Mouse (Mus musculus): ENCODE data around the gene Arid1b. TPM values are rescaled to one million over a fixed set of nuclear protein-coding genes. Genes with fewer than 3 reads are reported as not detected.
"Not testable (repeated sequence)": the region's sequence is repeated elsewhere in the genome, so short reads cannot be mapped to it uniquely, and the experiment has no call there.

The Arid1b gene
- polyA plus RNA-seq, 1 experiment: 13.3 TPM

GRCm38 (mm10) chr17:5088822-5089221, 94.7 kb downstream of the Arid1b start:
- Histone ChIP-seq H3K27me3 (replicated peaks) (no peaks in the 10 kb centered on the region), H3K4me3 (replicated peaks) (no peak overlapping the region), H3K4me1 (peaks cover 65% of the 10 kb centered on the region), H3K36me3 (replicated peaks; ENCODE audit: low read length) (peaks cover 35% of the 10 kb centered on the region), H3K9me3 (no peaks in the 10 kb centered on the region)
- no peak for TF ChIP-seq FLI1 (IDR thresholded peaks at IDR 0.05; ENCODE audit: low read length)
- no peak for TF ChIP-seq GATA1 (IDR thresholded peaks at IDR 0.05; ENCODE audit: borderline replicate concordance, low read length)

- peak overlapping the region; percentile 78 for H3K4me3 ChIP-seq (replicated peaks)
- H3K4me1 ChIP-seq: peaks cover 72% of the 10 kb centered on the region
These were observed 95.4 kb downstream of the Arid1b start for GRCm38 (mm10) chr17:5089541-5089940.

DNA sequence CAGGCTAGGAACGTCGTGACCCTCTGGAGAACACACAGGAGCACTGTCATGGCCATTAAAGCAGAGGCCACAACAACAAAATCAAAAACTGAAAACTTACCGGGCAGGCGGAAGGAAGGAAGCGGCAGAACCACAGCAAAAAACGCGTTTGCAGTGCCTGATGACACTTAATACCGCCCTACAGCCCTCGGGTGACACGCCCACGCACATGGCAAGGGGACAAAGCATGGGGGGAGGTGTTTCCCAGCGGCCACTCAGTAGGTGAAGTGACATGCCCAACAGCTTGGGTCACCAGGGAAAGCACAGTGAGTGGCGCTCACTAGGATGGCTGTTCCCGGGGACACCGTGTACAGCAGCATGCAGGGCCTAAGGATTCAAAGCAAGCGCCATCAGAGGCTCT, 97.4 kb downstream of the Arid1b start:
- Histone ChIP-seq H3K27me3 (replicated peaks) (no peaks in the 10 kb centered on the region), H3K9me3 (no peaks in the 10 kb centered on the region), H3K4me1 (peaks cover 80% of the 10 kb centered on the region), H3K4me3 (replicated peaks) (peak overlapping the region; percentile 2), H3K36me3 (replicated peaks; ENCODE audit: low read length) (peaks cover 23% of the 10 kb centered on the region)
- TF ChIP-seq FLI1 (IDR thresholded peaks at IDR 0.05; ENCODE audit: low read length) (no peak), GATA1 (IDR thresholded peaks at IDR 0.05; ENCODE audit: borderline replicate concordance, low read length) (no peak)

More at GRCm38 (mm10) chr17:5089541-5089940, 95.4 kb downstream of the Arid1b start:
- no peak for TF ChIP-seq FLI1 (IDR thresholded peaks at IDR 0.05; ENCODE audit: low read length)
- no peak for TF ChIP-seq GATA1 (IDR thresholded peaks at IDR 0.05; ENCODE audit: borderline replicate concordance, low read length)
- no peaks in the 10 kb centered on the region for H3K27me3 ChIP-seq (replicated peaks)
- H3K9me3 ChIP-seq: no peaks in the 10 kb centered on the region
- peaks cover 35% of the 10 kb centered on the region for H3K36me3 ChIP-seq (replicated peaks; ENCODE audit: low read length)

GRCm38 (mm10) chr17:5091934-5092333, 97.8 kb downstream of the Arid1b start:
- Histone ChIP-seq H3K4me1 (peaks cover 81% of the 10 kb centered on the region), H3K9me3 (no peaks in the 10 kb centered on the region), H3K36me3 (replicated peaks; ENCODE audit: low read length) (peaks cover 18% of the 10 kb centered on the region)

DNA sequence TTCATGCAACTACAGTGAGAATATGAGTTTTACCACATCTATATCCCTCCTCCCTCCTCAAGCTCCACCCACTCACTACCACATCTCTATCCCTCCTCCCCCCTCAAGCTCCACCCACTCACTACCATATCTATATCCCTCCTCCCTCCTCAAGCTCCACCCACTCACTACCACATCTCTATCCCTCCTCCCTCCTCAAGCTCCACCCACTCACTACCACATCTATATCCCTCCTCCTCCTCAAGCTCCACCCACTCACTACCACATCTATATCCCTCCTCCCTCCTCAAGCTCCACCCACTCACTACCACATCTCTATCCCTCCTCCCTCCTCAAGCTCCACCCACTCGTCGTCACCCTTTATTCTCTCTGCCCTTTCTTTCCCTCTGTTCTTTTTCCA, 99.2 kb downstream of the Arid1b start:
- not testable (repeated sequence) for H3K27me3 ChIP-seq (replicated peaks); H3K9me3 ChIP-seq; H3K4me3 ChIP-seq (replicated peaks)
- H3K4me1 ChIP-seq: peaks cover 92% of the 10 kb centered on the region
- peaks cover 30% of the 10 kb centered on the region for H3K36me3 ChIP-seq (replicated peaks; ENCODE audit: low read length)

More at GRCm38 (mm10) chr17:5091934-5092333, 97.8 kb downstream of the Arid1b start:
- no peaks in the 10 kb centered on the region for H3K27me3 ChIP-seq (replicated peaks)
- peak overlapping the region; percentile 19 for H3K4me3 ChIP-seq (replicated peaks)
- TF ChIP-seq FLI1 (IDR thresholded peaks at IDR 0.05; ENCODE audit: low read length): no peak
- TF ChIP-seq GATA1 (IDR thresholded peaks at IDR 0.05; ENCODE audit: borderline replicate concordance, low read length): no peak

- peaks cover 38% of the 10 kb centered on the region for H3K36me3 ChIP-seq (replicated peaks; ENCODE audit: low read length)
- no peaks in the 10 kb centered on the region for H3K9me3 ChIP-seq
- peaks cover 94% of the 10 kb centered on the region for H3K4me1 ChIP-seq
- H3K4me3 ChIP-seq (replicated peaks): peak overlapping the region; percentile 15
- no peaks in the 10 kb centered on the region for H3K27me3 ChIP-seq (replicated peaks)
- TF ChIP-seq FLI1 (IDR thresholded peaks at IDR 0.05; ENCODE audit: low read length) (no peak), GATA1 (IDR thresholded peaks at IDR 0.05; ENCODE audit: borderline replicate concordance, low read length) (no peak)
These were observed 100.5 kb downstream of the Arid1b start for GRCm38 (mm10) chr17:5094636-5095035.

GRCm38 (mm10) chr17:5095741-5096140, 101.6 kb downstream of the Arid1b start:
- Histone ChIP-seq H3K4me1 (peaks cover 95% of the 10 kb centered on the region), H3K4me3 (replicated peaks) (no peak overlapping the region), H3K9me3 (no peaks in the 10 kb centered on the region), H3K27me3 (replicated peaks) (no peaks in the 10 kb centered on the region), H3K36me3 (replicated peaks; ENCODE audit: low read length) (peaks cover 38% of the 10 kb centered on the region)
- TF ChIP-seq FLI1 (IDR thresholded peaks at IDR 0.05; ENCODE audit: low read length) (no peak), GATA1 (IDR thresholded peaks at IDR 0.05; ENCODE audit: borderline replicate concordance, low read length) (no peak)

DNA sequence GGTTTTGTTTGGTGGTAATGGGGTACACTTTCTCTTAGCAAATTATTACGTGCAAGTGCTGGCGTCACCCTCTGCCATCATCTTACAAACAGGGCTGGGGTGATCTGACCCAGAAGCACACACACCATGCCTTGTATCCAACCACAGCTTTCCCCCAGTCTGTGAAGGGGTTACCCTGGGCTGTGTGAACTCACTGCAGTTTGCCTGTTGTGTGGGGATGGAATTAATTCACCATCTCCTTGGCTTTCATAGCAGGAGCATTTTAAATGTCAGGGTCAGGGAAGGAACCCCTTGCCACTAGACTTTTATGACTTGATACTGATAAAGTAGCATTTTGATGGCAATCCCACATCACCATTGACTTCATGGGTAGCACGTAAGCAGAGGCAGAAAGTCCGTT, 102.9 kb downstream of the Arid1b start:
- no peak overlapping the region for H3K4me3 ChIP-seq (replicated peaks)
- TF ChIP-seq GATA1 (IDR thresholded peaks at IDR 0.05; ENCODE audit: borderline replicate concordance, low read length): no peak
- TF ChIP-seq FLI1 (IDR thresholded peaks at IDR 0.05; ENCODE audit: low read length): no peak
- H3K9me3 ChIP-seq: no peaks in the 10 kb centered on the region
- no peaks in the 10 kb centered on the region for H3K27me3 ChIP-seq (replicated peaks)
- peaks cover 96% of the 10 kb centered on the region for H3K4me1 ChIP-seq
- H3K36me3 ChIP-seq (replicated peaks; ENCODE audit: low read length): peaks cover 31% of the 10 kb centered on the region

GRCm38 (mm10) chr17:5097545-5098475, 103.7 kb downstream of the Arid1b start:
- TF ChIP-seq GATA1 (IDR thresholded peaks at IDR 0.05; ENCODE audit: borderline replicate concordance, low read length): no peak
- Histone ChIP-seq H3K4me3 (replicated peaks) (peak overlapping the region; percentile 28), H3K36me3 (replicated peaks; ENCODE audit: low read length) (peaks cover 24% of the 10 kb centered on the region), H3K27me3 (replicated peaks) (no peaks in the 10 kb centered on the region), H3K4me1 (peaks cover 92% of the 10 kb centered on the region), H3K9me3 (no peaks in the 10 kb centered on the region)

DNA sequence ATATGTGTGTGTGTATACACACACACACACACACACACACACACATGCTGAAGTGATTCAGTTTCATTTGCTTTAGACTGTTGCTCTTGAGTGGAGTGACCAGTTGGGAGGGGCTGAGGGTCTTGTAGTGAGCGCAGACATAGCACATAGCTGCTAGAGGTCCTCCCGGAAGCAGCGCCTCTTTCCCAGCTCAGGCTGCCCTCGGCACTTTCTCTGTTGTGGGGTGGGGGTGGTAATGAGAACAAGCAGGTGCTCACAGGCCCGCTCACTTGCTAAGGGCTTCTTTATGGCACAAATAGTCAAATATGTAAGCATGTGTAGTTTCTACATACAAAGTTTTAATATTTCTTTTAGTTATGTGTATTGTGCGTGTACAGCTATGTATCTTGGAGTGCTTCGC, 104.6 kb downstream of the Arid1b start:
- peaks cover 86% of the 10 kb centered on the region for H3K4me1 ChIP-seq
- H3K9me3 ChIP-seq: no peaks in the 10 kb centered on the region
- peak overlapping the region; percentile 10 for H3K4me3 ChIP-seq (replicated peaks)
- peaks cover 24% of the 10 kb centered on the region for H3K36me3 ChIP-seq (replicated peaks; ENCODE audit: low read length)
- no peak for TF ChIP-seq GATA1 (IDR thresholded peaks at IDR 0.05; ENCODE audit: borderline replicate concordance, low read length)
- no peaks in the 10 kb centered on the region for H3K27me3 ChIP-seq (replicated peaks)

All from megakaryocyte, embryonic 14.5 days (primary cell).